Mouse (Mus musculus): ENCODE measurements at regions not wholly inside any gene's neighbourhood (a gene's known extent, or its start where the extent isn't known, plus 50 kb on each side); places are given as distances from the start of the nearest gene placed in this dataset.

GRCm38 (mm10) chr11:16592766-16593165 lies 84.5 kb upstream of the Sec61g start:
- no peak for TF ChIP-seq POLR2A (IDR thresholded peaks at IDR 0.05; ENCODE audit: low read depth, low read length)
- TF ChIP-seq CTCF (IDR thresholded peaks at IDR 0.05; ENCODE audit: borderline replicate concordance, insufficient read depth, low read length), result no peak

Data from embryonic fibroblast, embryonic 13.5 days (primary cell).